Comparison of ENCODE assay signal across 23 mouse cellular contexts in the genomic region with DNA sequence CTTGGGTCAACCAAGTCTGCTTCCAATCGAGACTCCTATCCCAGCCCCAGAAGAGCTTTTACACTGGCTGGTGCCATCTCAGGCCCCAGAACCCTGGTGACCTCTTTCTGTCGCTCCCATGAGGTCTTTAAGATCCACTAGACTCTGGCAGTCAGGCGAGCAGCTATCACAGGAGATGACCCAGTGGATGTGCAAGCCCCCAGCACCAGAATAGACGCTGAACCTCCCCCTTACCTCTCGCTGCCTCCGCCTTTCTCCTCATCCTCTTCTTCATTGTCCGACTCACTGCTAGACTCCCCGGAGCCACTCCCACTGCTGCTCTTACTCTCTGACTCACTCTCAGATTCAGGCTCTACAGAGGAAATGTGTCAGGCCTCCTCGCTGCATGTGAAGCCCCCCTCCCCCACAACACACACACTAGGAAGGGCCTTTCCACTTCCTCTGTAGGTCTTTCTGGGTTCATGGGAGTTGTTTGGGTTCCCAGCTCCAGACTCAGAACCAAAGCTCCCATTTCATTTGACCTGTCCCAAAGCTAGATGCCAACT. TPM values are rescaled to one million over a fixed set of nuclear protein-coding genes. Genes with fewer than 3 reads are reported as not detected.
"Had no signal": no experiment of that assay in that cellular context is flagged by ENCODE, and none has a peak within 500 bp of the region (broad histone marks: within the 10 kb centered on the region; RNA-seq: fewer than 3 reads in every experiment).

No protein-coding gene starts in this region.

- H3K9me3 ChIP-seq: limb, embryonic 12.5 days; liver, embryonic 13.5 days; lung, embryonic 15.5 days; megakaryocyte, embryonic 14.5 days; midbrain, embryonic 12.5 days; stomach, embryonic 15.5 days had no signal

- H3K27ac ChIP-seq: left cerebral cortex, adult 2 months; limb, embryonic 12.5 days; liver, embryonic 13.5 days; lung, embryonic 15.5 days; macrophage; midbrain, embryonic 12.5 days; stomach, embryonic 15.5 days had no signal

- DNase-seq: kidney, adult 11 months; kidney, postnatal 14 days; liver; liver, embryonic 13.5 days; liver, postnatal 0 days; lung, postnatal 14 days; spleen, adult 18-20 months; thymus, adult 18-20 months; thymus, postnatal 14 days had no signal

- H3K9ac ChIP-seq: limb, embryonic 12.5 days; liver, embryonic 13.5 days; liver, postnatal 0 days; lung, embryonic 15.5 days; midbrain, embryonic 12.5 days; stomach, embryonic 15.5 days had no signal

- H3K4me3 ChIP-seq: left cerebral cortex, adult 2 months; limb, embryonic 12.5 days; liver, embryonic 13.5 days; lung, embryonic 15.5 days; megakaryocyte, embryonic 14.5 days; midbrain, embryonic 12.5 days; stomach, embryonic 15.5 days had no signal

- H3K36me3 ChIP-seq: limb, embryonic 12.5 days; liver, embryonic 13.5 days; lung, embryonic 15.5 days; stomach, embryonic 15.5 days had no signal

- H3K4me2 ChIP-seq: limb, embryonic 12.5 days; liver, embryonic 13.5 days; lung, embryonic 15.5 days; midbrain, embryonic 12.5 days; stomach, embryonic 15.5 days had no signal

- ATAC-seq: liver, postnatal 0 days had no signal

- H3K4me1 ChIP-seq: limb, embryonic 12.5 days; liver, embryonic 13.5 days; lung, embryonic 15.5 days; megakaryocyte, embryonic 14.5 days; midbrain, embryonic 12.5 days; stomach, embryonic 15.5 days had no signal

- H3K27me3 ChIP-seq: stomach, embryonic 15.5 days had no signal

RNA-seq across cellular contexts. Expression of a gene that starts 9.7 kb away (rescaled TPM):
- polyA plus RNA-seq: limb, embryonic 12.5 days had no signal

RNA-seq across cellular contexts. Expression of a gene that starts 28.7 kb away (rescaled TPM):
- polyA plus RNA-seq: macrophage had no signal

RNA-seq across cellular contexts. Expression of a gene that starts 33.1 kb away (rescaled TPM):
- total RNA-seq: layer of hippocampus, adult 8-10 months; layer of hippocampus, postnatal 14 days; left cerebral cortex, adult 2 months; left cerebral cortex, postnatal 14 days; midbrain, postnatal 0 days had no signal
- polyA plus RNA-seq: large intestine, adult 2 months; limb, embryonic 12.5 days; liver, embryonic 13.5 days; liver, postnatal 0 days; lung, embryonic 15.5 days; macrophage; midbrain, embryonic 12.5 days; midbrain, postnatal 0 days; neural tube, embryonic 14.5 days; stomach, embryonic 15.5 days; urinary bladder, adult 2 months had no signal
